Mouse (Mus musculus) megakaryocyte progenitor cell, adult 5-6 weeks (primary cell): ENCODE measurements around the gene 5330417C22Rik. TPM values are rescaled to one million over a fixed set of nuclear protein-coding genes. Genes with fewer than 3 reads are reported as not detected.
A peak's percentile ranks its signal among the peaks of the same experiment; 100 is the strongest.
"Not testable (repeated sequence)": the region's sequence is repeated elsewhere in the genome, so short reads cannot be mapped to it uniquely, and the experiment has no call there.

Experiments used
- ATAC-seq: replicated peaks from 2 replicates; pipeline ENCODE4 v1.8.0; 2016; ENCODE audit warnings: mild to moderate bottlenecking, moderate TSS enrichment, inconsistent platforms; ENCODE audit not compliant: poor library complexity
- total RNA-seq, 2 experiments: library from RNA; stranded (forward) in 1 of 2; stranded (reverse) in 1 of 2; fragments of 157-497, 149-512 nt in 1 of 2; fragments of 200-1000 nt in 1 of 2; gene quantifications; 2 replicates each; pipeline versions ENCODE4 v1.2.3 to v1.2.4; 2015 to 2017

Gene 5330417C22Rik
- total RNA-seq (2015) = 0.20 and 0.27 TPM in 2 replicates
- total RNA-seq (2017) = 0.20 and 0.25 TPM in 2 replicates

- peak; percentile 29 for ATAC-seq
Observed at GRCm38 (mm10) chr3:108536517-108537260, at the start of gene 5330417C22Rik. 5330417C22Rik (minus strand) TSS chr3:108536536.

GRCm38 (mm10) chr3:108584580-108584979 lies 48.2 kb upstream of the 5330417C22Rik start:
- ATAC-seq = 0 out of 2 replicates have a peak, but pooled peaks have one; percentile 42

- ATAC-seq = peak; percentile 30; the same call in 1 of the 2 replicates
Observed at GRCm38 (mm10) chr3:108574018-108574417, 37.7 kb upstream of the 5330417C22Rik start.

DNA sequence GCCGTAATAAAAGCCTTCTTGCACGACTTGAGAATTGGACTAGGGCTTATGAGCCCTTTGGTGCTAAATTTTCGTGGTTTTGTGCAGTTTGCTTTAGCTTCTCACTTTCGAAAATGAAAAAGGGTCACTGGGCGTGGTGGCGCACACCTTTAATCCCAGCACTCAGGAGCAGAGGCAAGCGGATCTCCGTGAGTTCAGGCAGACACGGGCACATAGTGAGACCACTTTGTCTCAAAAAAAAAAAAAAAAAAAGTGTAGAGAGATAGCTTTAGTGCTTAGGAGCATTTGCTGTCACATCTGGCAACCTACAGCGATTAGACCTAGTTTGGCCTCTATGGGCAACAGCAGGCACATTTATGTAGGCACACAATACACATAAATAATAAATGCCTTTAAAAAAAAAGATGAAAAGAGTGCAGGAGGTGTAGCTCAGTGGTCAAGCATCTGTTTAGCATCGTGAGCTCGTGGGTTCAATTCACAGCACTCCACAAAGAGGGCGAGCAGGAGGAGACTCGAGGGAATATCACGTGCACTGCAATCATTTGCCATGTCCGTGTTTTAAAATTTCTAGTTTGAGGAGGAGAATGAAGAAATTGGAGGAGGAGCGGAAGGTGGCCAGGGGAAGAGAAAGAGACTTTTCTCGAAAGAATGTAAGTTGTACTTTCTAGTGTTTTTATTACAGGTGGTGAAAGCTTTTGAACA lies 36.1 kb upstream of the 5330417C22Rik start:
- no peak for ATAC-seq

- ATAC-seq = peak; percentile 96
Observed at GRCm38 (mm10) chr3:108571443-108572294, 35.3 kb upstream of the 5330417C22Rik start, which contains the start of gene Taf13. Taf13 (plus strand) TSS chr3:108571698.

- ATAC-seq = no peak
Observed at GRCm38 (mm10) chr3:108570813-108571212, 34.5 kb upstream of the 5330417C22Rik start.

DNA sequence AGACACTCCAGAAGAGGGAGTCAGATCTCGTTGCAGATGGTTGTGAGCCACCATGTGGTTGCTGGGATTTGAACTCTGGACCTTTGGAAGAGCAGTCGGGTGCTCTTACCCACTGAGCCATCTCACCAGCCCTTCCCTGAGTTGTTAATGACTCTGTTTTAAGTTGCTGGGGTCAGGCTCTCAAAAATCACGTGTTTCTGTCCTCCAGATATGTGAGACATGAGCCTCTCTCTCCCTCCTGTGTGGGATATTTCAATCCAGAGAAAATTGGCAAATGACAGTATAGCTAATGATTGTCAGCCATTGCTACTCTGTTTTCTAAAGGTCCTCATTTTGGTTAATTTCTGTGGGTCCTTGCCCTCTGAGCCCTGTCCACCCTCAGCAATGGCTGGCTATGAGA lies 33.3 kb upstream of the 5330417C22Rik start:
- ATAC-seq = not testable (repeated sequence)

DNA sequence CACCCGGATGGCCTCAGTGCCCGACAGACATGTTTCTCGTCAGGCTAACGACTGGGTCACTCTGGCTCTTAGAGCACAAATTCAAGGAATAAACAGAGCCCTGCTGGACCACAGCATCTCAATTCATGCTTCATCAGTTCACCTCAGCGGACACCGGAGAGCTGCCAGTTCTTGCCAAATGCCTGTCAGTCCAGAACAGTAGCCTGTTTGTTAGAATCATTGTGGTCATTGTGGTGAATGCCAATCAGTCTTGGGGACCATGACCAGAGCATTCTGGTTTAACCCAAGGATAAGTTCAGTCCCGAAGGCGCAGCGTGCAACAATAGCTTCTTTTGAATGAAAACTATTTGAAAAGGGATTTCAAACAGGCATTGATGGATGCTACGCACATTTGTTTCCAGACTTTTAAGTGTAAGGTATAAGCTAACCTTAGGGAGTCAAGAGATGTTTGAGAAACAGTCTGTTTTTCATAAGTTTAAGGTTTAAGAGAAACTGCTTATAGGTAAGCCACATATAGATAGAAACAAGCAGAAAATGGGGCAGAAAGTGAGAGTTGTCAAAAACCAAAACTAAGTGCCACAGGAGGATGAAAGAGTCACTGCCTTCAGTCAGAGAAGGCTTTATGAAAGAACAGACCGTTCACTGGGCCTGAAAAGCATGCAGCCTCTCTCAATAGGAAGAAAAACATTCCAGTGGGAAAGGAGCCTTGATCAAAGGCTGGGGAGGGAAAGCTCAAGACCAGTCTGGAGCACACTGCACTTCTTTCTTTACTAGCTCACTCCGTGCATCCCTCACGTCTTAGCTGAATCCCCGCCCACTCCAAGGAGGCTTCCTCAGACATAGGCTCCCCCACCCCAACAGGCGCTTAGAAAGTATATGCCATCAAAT lies 31.9 kb upstream of the 5330417C22Rik start:
- no peak for ATAC-seq

GRCm38 (mm10) chr3:108563309-108563708 lies 27.0 kb upstream of the 5330417C22Rik start:
- ATAC-seq = peak; percentile 65

- peak; percentile 56 for ATAC-seq
Observed at GRCm38 (mm10) chr3:108562777-108563271, 26.5 kb upstream of the 5330417C22Rik start.

DNA sequence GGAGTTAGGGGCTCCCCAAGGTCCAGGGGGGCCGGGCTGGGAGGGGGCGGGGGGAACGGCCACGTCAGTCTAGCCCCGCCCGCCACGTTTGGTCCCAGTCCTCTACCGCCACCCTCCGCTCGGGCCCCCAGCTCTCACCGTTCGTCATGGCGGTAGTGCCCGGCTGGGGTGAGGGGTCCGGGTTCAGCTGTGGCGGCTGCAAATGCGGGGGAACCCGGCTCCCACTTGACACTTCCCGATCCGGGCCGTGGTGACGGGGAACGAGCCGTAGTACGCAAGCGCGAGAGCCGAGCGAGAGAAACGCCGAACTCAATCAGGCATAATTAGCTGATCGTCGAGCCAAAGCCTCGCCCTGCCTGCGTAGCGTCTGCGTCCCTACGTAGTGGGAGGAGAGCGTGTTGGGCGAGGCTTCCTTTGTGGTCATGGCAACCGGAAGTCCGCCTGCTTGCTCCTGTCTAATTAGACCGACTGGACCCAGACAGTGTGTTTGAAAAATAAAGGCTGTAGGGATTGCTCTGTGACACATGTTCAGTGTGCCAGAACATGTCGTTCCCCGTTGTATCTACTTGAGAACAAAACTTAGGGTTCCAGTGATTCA lies 25.9 kb upstream of the 5330417C22Rik start, which contains the start of gene Tmem167b:
Gene Tmem167b, minus strand, starts transcription at position 334 of the 598 bp plus-strand sequence.
- peak; percentile 90 for ATAC-seq

DNA sequence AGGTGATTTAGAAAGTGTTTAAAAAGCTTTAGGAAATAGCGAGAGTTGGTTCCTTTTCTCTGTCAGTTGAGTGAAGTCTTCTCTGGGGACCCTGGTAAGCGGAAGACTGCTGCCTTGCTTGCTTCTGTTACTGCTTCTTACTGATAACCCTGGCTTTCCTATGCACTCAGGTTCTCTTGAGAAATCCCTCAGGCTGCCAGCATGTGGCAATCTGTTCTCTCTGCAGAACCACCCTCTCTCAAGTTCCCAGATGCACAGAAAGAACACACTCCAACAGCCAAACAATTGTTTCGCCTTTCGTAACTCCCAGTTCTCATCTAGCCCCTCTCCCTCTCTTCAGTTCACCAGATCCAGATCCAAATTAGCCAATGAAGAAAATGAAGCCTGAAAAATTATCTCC lies 21.6 kb upstream of the 5330417C22Rik start:
- peak; percentile 13; the same call in 1 of the 2 replicates for ATAC-seq

- ATAC-seq = peak; percentile 98
Observed at GRCm38 (mm10) chr3:108554587-108555312, 18.4 kb upstream of the 5330417C22Rik start.

DNA sequence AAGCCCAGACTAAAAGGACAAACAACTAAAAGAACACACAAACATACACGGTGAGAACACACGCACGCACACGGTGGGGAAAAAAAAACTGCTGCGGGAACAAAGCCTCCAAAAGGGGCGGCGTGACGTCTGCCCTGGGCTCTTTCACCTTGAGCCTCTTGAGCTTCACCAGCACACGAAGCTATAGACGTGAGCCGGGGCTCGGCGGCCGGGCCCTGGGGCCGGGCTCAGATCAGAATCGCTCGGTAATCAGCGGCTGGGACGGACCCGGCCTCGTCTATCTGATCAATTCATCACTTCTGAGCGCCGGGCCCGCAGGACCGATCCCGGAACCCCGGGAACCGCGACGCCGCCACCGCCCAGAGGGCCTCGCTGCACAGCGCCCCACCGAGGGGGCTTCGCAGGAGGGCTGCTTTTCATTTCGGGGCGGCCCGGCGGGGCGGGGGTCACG lies 17.8 kb upstream of the 5330417C22Rik start:
- peak; percentile 38 for ATAC-seq

GRCm38 (mm10) chr3:108542299-108542698 lies 6.0 kb upstream of the 5330417C22Rik start:
- no peak for ATAC-seq

DNA sequence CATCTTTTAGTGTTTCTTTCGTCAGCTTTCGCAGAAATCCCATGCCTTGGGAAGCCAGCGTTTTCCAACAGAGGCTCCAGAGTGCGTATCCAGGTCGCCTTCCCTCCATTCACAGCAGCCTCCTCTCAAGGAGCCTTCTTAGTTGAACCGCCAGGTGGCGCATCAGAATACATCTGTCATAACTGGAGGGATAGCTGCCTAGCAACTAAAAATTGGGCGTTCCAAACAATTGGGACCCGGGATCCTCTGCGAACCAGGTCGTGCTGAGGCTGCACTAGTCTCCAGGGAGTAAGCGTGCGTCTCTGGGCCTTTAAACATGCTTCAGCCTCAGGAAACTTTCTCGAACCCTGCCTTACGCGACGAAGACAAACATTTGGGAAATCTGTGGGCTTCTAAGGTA lies 967 bp upstream of the 5330417C22Rik start:
- ATAC-seq = peak; percentile 95

DNA sequence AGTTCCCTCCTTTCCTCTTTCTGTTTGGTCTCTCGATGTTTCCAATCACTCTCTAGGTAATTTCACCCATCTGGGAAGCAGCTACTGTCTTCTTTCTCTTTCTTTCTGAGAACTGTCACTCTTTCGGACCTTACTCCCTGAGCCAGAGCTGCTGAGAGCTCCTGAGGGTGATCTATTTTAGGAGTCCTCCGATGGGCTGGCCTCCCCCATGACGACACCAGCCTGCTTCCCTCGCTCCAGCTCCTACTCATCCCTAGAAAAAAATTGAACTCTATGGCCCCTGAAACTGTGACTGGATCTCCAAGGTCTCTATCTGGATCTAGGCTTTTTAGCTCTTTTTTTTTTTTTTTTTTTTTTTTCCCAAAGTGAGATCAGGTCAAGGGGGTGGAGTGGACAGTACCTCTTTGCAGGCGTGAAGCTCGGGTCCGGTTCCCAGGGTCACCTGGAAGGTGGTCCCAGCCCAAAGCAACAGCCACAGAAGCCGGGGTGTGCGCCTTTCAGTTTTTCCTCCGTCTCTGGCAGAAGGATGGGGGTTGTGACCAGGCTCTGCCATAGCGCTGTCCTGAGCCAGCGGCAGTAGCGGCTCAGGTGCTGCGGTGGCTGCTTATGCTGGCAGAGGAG lies 330 bp downstream of the 5330417C22Rik start:
- ATAC-seq = no peak

- no peak for ATAC-seq
Observed at GRCm38 (mm10) chr3:108533951-108534350, 2.4 kb downstream of the 5330417C22Rik start, which contains the start of gene 1700013F07Rik. 1700013F07Rik (plus strand) TSS chr3:108534150.
